Mouse (Mus musculus) small intestine, adult 2 months (tissue): Measurements from ENCODE around the gene Rps11.

ENCODE experiments used
- CTCF ChIP-seq: fragments of 200-500 bp; IDR thresholded peaks from 2 replicates; pipeline ENCODE4 v1.5.1; 2012; ENCODE audit warnings: low read depth, mild to moderate bottlenecking, control low read depth, inconsistent platforms, low read length, moderate library complexity, mixed read lengths; ENCODE audit not compliant: insufficient replicate concordance, insufficient read length; ENCODE audit errors: extremely low read depth
- POLR2A ChIP-seq: fragments of 200-500 bp; IDR thresholded peaks from 2 replicates; pipeline ENCODE4 v1.6.1; 2012; ENCODE audit warnings: low read depth, mild to moderate bottlenecking, control low read depth, inconsistent platforms, low read length, moderate library complexity

GRCm38 (mm10) chr7:45076501-45076900 lies 47.7 kb downstream of the Rps11 start:
- no peak for TF ChIP-seq CTCF
- TF ChIP-seq POLR2A: no peak
